Mouse (Mus musculus): ENCODE data around the gene Cyth1.

Gene Cyth1

GRCm38 (mm10) chr11:118147877-118148637, 100.3 kb downstream of the Cyth1 start:
- no peak for DNase-seq

GRCm38 (mm10) chr11:118146446-118146845, 101.9 kb downstream of the Cyth1 start:
- no peak for DNase-seq

- DNase-seq, result peak; percentile 70
Measured at GRCm38 (mm10) chr11:118145771-118146351, 102.5 kb downstream of the Cyth1 start.

GRCm38 (mm10) chr11:118145092-118145491, 103.3 kb downstream of the Cyth1 start:
- no peak for DNase-seq

GRCm38 (mm10) chr11:118143731-118144130, 104.7 kb downstream of the Cyth1 start:
- DNase-seq, result peak; percentile 54

- no peak for DNase-seq
Measured at GRCm38 (mm10) chr11:118142547-118143165, 105.7 kb downstream of the Cyth1 start.

GRCm38 (mm10) chr11:118140771-118141565, 107.4 kb downstream of the Cyth1 start:
- no peak for DNase-seq

- DNase-seq, result no peak
Measured at GRCm38 (mm10) chr11:118138347-118138746, 110.0 kb downstream of the Cyth1 start.

- no peak for DNase-seq
Measured at GRCm38 (mm10) chr11:118136172-118136632, 112.2 kb downstream of the Cyth1 start.

GRCm38 (mm10) chr11:118135271-118135670, 113.1 kb downstream of the Cyth1 start:
- DNase-seq, result peak; percentile 63

GRCm38 (mm10) chr11:118133752-118134169, 114.6 kb downstream of the Cyth1 start:
- no peak for DNase-seq

GRCm38 (mm10) chr11:118133133-118133751, 115.2 kb downstream of the Cyth1 start:
- DNase-seq, result no peak

- no peak for DNase-seq
Measured at GRCm38 (mm10) chr11:118132136-118132535, 116.3 kb downstream of the Cyth1 start.

GRCm38 (mm10) chr11:118130534-118130933, 117.9 kb downstream of the Cyth1 start, which contains the start of gene Dnah17:
Gene Dnah17, minus strand, starts transcription at chr11:118130634.
- no peak for DNase-seq

- DNase-seq, result no peak
Measured at GRCm38 (mm10) chr11:118129812-118130211, 118.6 kb downstream of the Cyth1 start.

GRCm38 (mm10) chr11:118121592-118121991, 126.8 kb downstream of the Cyth1 start:
- DNase-seq, result no peak

- DNase-seq, result no peak
Measured at GRCm38 (mm10) chr11:118118777-118119176, 129.6 kb downstream of the Cyth1 start.

- DNase-seq, result peak; percentile 64
Measured at GRCm38 (mm10) chr11:118114581-118115110, 133.7 kb downstream of the Cyth1 start.

GRCm38 (mm10) chr11:118113516-118114205, 134.7 kb downstream of the Cyth1 start:
- DNase-seq, result peak; percentile 60

GRCm38 (mm10) chr11:118104001-118104400, 144.4 kb downstream of the Cyth1 start:
- peak; percentile 90 for DNase-seq

- no peak for DNase-seq
Measured at GRCm38 (mm10) chr11:118103383-118103782, 145.0 kb downstream of the Cyth1 start.

Data from thymus, postnatal 14 days (tissue).